Mouse (Mus musculus) liver, embryonic 14.5 days (tissue): Measurements from ENCODE around the gene Avpr2. TPM values are rescaled to one million over a fixed set of nuclear protein-coding genes. Genes with fewer than 3 reads are reported as not detected.

ENCODE experiments used
- ATAC-seq: fragments of 200-750 bp; cut with Nextera tagmentation; 2 replicates; pipeline ENCODE4 v1.8.0; 2017; ENCODE audit warnings: moderate number of reproducible peaks, mild to moderate bottlenecking, moderate library complexity; ENCODE audit not compliant: insufficient read depth
- DNase-seq, 3 experiments: peaks; one replicate each; pipeline ENCODE4 v3.0.0-alpha.2; 2012 to 2013; ENCODE audit warnings: low read depth in 3 of 3, low spot score in 3 of 3
- H3K27ac ChIP-seq: fragments of 300-500 bp; sonication (generic); 2 replicates; pipeline ENCODE4 v1.5.1; 2014; ENCODE audit warnings: moderate library complexity, mild to moderate bottlenecking, control low read depth, inconsistent platforms
- H3K27me3 ChIP-seq: fragments of 300-500 bp; sonication (generic); 2 replicates; pipeline ENCODE4 v1.6.1; 2014; ENCODE audit warnings: mild to moderate bottlenecking, low read length, moderate library complexity; ENCODE audit not compliant: control insufficient read depth, insufficient read depth
- H3K36me3 ChIP-seq: fragments of 300-500 bp; sonication (generic); replicated peaks from 2 replicates; pipeline ENCODE4 v1.6.1; 2014; ENCODE audit warnings: low read depth; ENCODE audit not compliant: control insufficient read depth, insufficient read depth
- H3K4me1 ChIP-seq, 2 experiments: fragments of 200-500 bp in 1 of 2; fragments of 300-500 bp in 1 of 2; sonication (generic) in 1 of 2; replicated peaks; 2 replicates each; pipeline ENCODE4 v1.6.1; 2012 to 2014; ENCODE audit warnings: antibody characterized with exemption in 1 of 2, inconsistent platforms in 1 of 2, low read length in 1 of 2; ENCODE audit not compliant: control insufficient read depth in 2 of 2, insufficient read depth in 2 of 2
- H3K4me2 ChIP-seq: fragments of 300-500 bp; sonication (generic); 2 replicates; pipeline ENCODE4 v1.6.1; 2014; ENCODE audit warnings: low read depth, mild to moderate bottlenecking, control low read depth, moderate library complexity
- H3K4me3 ChIP-seq, 2 experiments: fragments of 200-500 bp in 1 of 2; fragments of 300-500 bp in 1 of 2; sonication (generic) in 1 of 2; 2 replicates each; pipeline ENCODE4 v1.5.1; 2012 to 2014; ENCODE audit warnings: low read depth in 2 of 2, low read length in 2 of 2, mild to moderate bottlenecking in 2 of 2, control low read depth in 1 of 2, inconsistent platforms in 1 of 2, moderate library complexity in 1 of 2; ENCODE audit not compliant: insufficient read depth in 1 of 2
- H3K9ac ChIP-seq: fragments of 300-500 bp; sonication (generic); replicated peaks from 2 replicates; pipeline ENCODE4 v1.6.1; 2014; ENCODE audit warnings: mild to moderate bottlenecking, control low read depth, moderate library complexity
- H3K9me3 ChIP-seq: fragments of 300-500 bp; sonication (generic); 2 replicates; pipeline ENCODE4 v1.6.1; 2016; ENCODE audit warnings: low read length, mixed read lengths; ENCODE audit not compliant: control insufficient read depth
- CTCF ChIP-seq: IDR thresholded peaks from 2 replicates; pipeline ENCODE4 v1.5.1; 2016; ENCODE audit warnings: antibody characterized with exemption, low read depth, control low read depth
- EP300 ChIP-seq: IDR thresholded peaks from 2 replicates; pipeline ENCODE4 v1.6.1; 2016; ENCODE audit warnings: antibody characterized with exemption, low read depth
- WGBS: fragments of 180-500 bp; shearing (Covaris S2); extraction: QIAGEN DNeasy Blood & Tissue Kit; methylation state at CpG from one replicate; pipeline ENCODE4 v1.1.7; 2014; ENCODE audit not compliant: insufficient replicate concordance; 5-methylcytosine and 5-hydroxymethylcytosine counted together
- polyA plus RNA-seq, 2 experiments: library from polyadenylated mRNA; depleted of rRNA in 1 of 2; stranded (reverse) in 1 of 2; unstranded in 1 of 2; fragments of >200 nt; fragmentation: Nextera tagmentation in 1 of 2; extraction: Ambion mirVana in 1 of 2; gene quantifications; 2 replicates each; pipeline versions ENCODE4 v1.2.1 to v1.2.3; 2012 to 2014

The Avpr2 gene
- polyA plus RNA-seq, 2 experiments: 0.01 TPM; not detected in 1

DNA sequence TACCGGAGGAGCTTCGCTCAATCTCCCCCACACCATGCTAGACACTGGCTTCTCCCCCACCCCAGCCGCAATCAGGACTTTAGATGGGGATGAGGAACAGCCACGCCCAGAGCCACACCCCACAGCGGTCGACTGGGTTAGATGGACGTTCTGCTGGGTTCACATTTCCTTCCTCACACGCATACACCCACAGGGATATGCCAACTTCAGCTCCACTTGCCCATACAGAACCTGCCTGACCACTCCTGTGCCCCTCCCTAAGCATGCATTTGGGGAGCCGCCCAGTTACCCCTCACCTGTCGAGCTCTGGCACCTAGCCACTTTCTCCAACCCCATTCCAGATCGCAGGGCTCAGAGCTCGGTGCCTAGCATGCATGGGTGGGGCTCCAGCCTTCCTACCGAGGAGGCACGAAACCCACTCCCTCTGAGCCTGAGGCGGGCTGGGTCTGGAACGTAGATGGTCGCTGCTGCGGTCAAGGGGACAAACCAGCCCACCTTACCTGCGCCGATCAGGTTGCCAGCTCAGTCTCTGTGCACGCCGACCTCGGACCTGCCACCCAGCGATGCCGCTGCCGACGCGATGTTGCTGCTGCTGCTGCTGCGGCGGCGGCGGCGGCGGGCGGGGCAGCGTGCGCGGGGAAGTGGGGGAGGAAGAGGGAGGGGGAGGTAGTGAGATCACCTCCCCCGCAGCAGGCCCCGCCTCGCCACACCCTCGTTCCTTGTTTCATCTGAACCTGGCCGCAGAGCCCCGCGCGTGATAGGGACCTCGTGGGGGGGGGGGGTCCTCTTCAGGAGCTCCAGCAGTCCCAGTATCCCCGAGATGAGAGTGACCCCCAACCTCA, 11.5 kb upstream of the Avpr2 start:
- Histone ChIP-seq H3K4me3 (no peak overlapping the region), H3K27me3 (peaks cover 19% of the 10 kb centered on the region), H3K27ac (no peak overlapping the region), H3K36me3 (no peaks in the 10 kb centered on the region), H3K9me3 (no peaks in the 10 kb centered on the region), H3K4me1 (no peaks in the 10 kb centered on the region), H3K9ac (no peak overlapping the region), H3K4me2 (peak overlapping the region; percentile 36)
- no peak for ATAC-seq
- 20% methylated on average over 30 of the region's 48 CpGs for WGBS
- no peak for DNase-seq
- TF ChIP-seq CTCF (no peak), EP300 (no peak)

DNA sequence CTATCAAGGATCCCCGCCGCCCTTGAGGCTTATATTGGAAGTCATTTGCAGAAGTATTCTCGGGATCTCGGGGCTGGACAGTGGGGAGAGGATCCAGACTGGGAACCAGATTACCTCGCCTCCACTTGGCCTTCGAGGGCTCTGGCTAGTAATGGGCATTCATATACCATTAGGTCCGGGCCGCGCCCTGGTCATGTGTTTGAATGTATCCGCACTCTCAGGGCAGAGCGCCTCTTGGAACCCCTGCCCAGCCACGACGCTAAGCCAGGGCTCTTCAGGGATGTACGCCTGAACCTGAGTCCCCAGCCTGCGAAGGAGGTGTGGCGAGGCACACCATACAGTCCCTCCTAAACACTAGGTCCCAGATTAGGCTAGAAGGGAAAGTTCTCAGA, 10.9 kb upstream of the Avpr2 start:
- no peaks in the 10 kb centered on the region for H3K36me3 ChIP-seq
- peaks cover 19% of the 10 kb centered on the region for H3K27me3 ChIP-seq
- H3K9ac ChIP-seq: no peak overlapping the region
- no peak overlapping the region; the same call in 1 of the 2 replicates for H3K4me2 ChIP-seq
- H3K4me1 ChIP-seq: no peaks in the 10 kb centered on the region
- H3K4me3 ChIP-seq: no peak overlapping the region
- TF ChIP-seq CTCF: no peak
- TF ChIP-seq EP300: no peak
- no peak overlapping the region for H3K27ac ChIP-seq
- ATAC-seq: no peak
- 23% methylated on average over 16 of the region's 16 CpGs for WGBS
- no peak for DNase-seq
- H3K9me3 ChIP-seq: no peaks in the 10 kb centered on the region

DNA sequence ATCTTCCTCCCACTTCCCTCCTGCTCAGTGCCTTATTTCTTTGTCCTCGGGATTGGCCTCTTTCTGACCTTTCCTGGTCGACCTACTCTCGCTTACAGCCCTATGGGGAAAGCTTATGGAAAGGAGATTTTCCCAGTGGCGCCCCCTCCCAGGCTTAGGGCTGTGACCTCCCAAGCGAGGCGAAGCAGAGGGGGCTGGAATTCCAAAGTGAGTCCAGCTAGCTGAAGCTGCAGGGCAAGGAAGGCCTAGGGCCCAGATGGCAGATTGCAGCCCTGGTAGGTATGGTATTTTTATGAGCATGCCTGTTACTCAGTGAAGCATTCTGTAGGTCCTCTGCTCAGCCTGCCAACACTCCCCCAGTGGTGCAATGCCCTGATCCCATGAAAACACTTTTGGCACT, 10.4 kb upstream of the Avpr2 start:
- no peaks in the 10 kb centered on the region for H3K9me3 ChIP-seq
- H3K27me3 ChIP-seq: peaks cover 19% of the 10 kb centered on the region
- ATAC-seq (no peak), DNase-seq (no peak)
- 38% methylated on average over 6 of the region's 6 CpGs for WGBS
- no peaks in the 10 kb centered on the region for H3K36me3 ChIP-seq
- no peak overlapping the region for H3K27ac ChIP-seq
- H3K9ac ChIP-seq: no peak overlapping the region
- H3K4me2 ChIP-seq: no peak overlapping the region
- H3K4me3 ChIP-seq: no peak overlapping the region
- H3K4me1 ChIP-seq: no peaks in the 10 kb centered on the region
- TF ChIP-seq CTCF: no peak
- TF ChIP-seq EP300: no peak

DNA sequence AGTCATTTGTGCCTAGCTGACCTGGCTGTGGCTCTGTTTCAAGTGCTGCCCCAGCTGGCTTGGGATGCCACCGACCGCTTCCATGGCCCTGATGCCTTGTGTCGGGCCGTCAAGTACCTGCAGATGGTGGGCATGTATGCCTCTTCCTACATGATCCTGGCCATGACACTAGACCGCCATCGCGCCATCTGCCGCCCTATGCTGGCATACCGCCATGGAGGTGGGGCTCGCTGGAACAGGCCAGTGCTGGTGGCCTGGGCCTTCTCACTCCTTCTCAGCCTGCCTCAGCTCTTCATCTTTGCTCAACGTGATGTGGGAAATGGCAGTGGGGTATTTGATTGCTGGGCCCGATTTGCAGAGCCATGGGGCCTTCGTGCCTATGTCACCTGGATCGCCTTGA, 931 bp downstream of the Avpr2 start:
- Histone ChIP-seq H3K9ac (no peak overlapping the region), H3K27ac (no peak overlapping the region), H3K36me3 (no peaks in the 10 kb centered on the region), H3K4me1 (no peaks in the 10 kb centered on the region), H3K9me3 (no peaks in the 10 kb centered on the region), H3K4me3 (no peak overlapping the region), H3K4me2 (no peak overlapping the region), H3K27me3 (peaks cover 2% of the 10 kb centered on the region; the same call in 1 of the 2 replicates)
- TF ChIP-seq EP300: no peak
- no peak for TF ChIP-seq CTCF
- DNase-seq (no peak), ATAC-seq (no peak)
- WGBS: 74% methylated on average over 14 of the region's 14 CpGs

DNA sequence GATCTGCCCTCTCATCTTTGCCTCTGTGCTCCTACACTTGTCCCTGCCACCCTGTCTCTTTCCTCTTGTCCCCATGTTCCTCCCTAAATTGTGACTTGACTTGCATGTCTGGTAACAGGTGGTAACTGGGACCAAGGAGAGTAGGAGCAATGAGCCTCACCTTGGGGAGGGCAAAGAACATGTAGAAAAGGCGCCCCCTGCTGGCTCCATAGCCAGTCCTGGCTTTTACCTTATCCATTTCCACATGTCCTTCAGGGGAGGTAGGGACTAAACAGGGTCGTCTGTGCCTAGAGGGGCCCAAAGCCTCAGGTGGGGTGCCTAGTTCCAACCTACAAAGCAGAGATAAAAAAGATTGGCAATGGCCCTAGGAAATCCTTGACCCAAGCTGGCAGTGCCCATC, 3.8 kb downstream of the Avpr2 start, which contains the start of gene L1cam:
TSS of gene L1cam (minus strand) at position 387 of the 400 bp plus-strand sequence.
- H3K4me1 ChIP-seq: no peaks in the 10 kb centered on the region
- WGBS: 11% methylated on average over 2 of the region's 2 CpGs
- no peak within 1 kb of the TSS for H3K4me2 ChIP-seq
- no peaks in the 10 kb centered on the region for H3K36me3 ChIP-seq
- H3K4me3 ChIP-seq: no peak within 1 kb of the TSS
- peaks cover 2% of the 10 kb centered on the region; the same call in 1 of the 2 replicates for H3K27me3 ChIP-seq
- no peak within 1 kb of the TSS for H3K9ac ChIP-seq
- no peak for DNase-seq
- no peaks in the 10 kb centered on the region for H3K9me3 ChIP-seq
- ATAC-seq: no peak
- no peak for TF ChIP-seq EP300
- peak; percentile 70 for TF ChIP-seq CTCF
- H3K27ac ChIP-seq: no peak within 1 kb of the TSS
